Mouse (Mus musculus) bone marrow, adult 2 months (tissue): ENCODE measurements around the gene Morf4l2. TPM values are rescaled to one million over a fixed set of nuclear protein-coding genes. Genes with fewer than 3 reads are reported as not detected.
"Not testable (repeated sequence)": the region's sequence is repeated elsewhere in the genome, so short reads cannot be mapped to it uniquely, and the experiment has no call there.

Experiments used
- H3K27ac ChIP-seq: fragments of 200-500 bp; 2 replicates; pipeline ENCODE4 v1.5.1; 2012; ENCODE audit warnings: low read depth, mild to moderate bottlenecking, control low read depth, inconsistent platforms, low read length; ENCODE audit not compliant: control insufficient read depth, poor library complexity, insufficient read depth
- H3K4me1 ChIP-seq: fragments of 200-500 bp; 2 replicates; pipeline ENCODE4 v1.6.1; 2011; ENCODE audit warnings: low read length; ENCODE audit not compliant: control insufficient read depth, insufficient read depth
- H3K4me3 ChIP-seq: fragments of 200-500 bp; replicated peaks from 2 replicates; pipeline ENCODE3; 2011; ENCODE audit warnings: mild to moderate bottlenecking, low read depth, low read length, control low read depth; ENCODE audit not compliant: control insufficient read depth
- CTCF ChIP-seq: fragments of 200-500 bp; IDR thresholded peaks from 2 replicates; pipeline ENCODE4 v1.5.1; 2011; ENCODE audit warnings: low read length, control low read depth; ENCODE audit not compliant: control insufficient read depth, insufficient read depth
- POLR2A ChIP-seq: fragments of 200-500 bp; IDR thresholded peaks from 2 replicates; pipeline ENCODE4 v1.6.1; 2011; ENCODE audit warnings: low read depth, mild to moderate bottlenecking, control low read depth, low read length, borderline replicate concordance; ENCODE audit not compliant: control insufficient read depth
- WGBS: fragments of 180-500 bp; shearing (Covaris S2); methylation state at CpG from one replicate; pipeline ENCODE4 v1.1.7; 2018; 5-methylcytosine and 5-hydroxymethylcytosine counted together
- polyA plus RNA-seq: library from polyadenylated mRNA; stranded (reverse); fragments of >200 nt; gene quantifications from 2 replicates; pipeline ENCODE4 v1.2.4, GENCODE M21; 2011; ENCODE audit warnings: low replicate concordance; ENCODE audit not compliant: missing spikeins, insufficient read depth, insufficient read length

Morf4l2 gene
- polyA plus RNA-seq, 1 experiment = 155 TPM

- WGBS = 53% methylated on average over 14 of the region's 14 CpGs
- TF ChIP-seq CTCF (no peak), POLR2A (no peak)
- H3K4me1 ChIP-seq = no peaks in the 10 kb centered on the region; the same call in 1 of the 2 replicates
- H3K4me3 ChIP-seq = no peak overlapping the region
- H3K27ac ChIP-seq = no peak overlapping the region
Measured at GRCm38 (mm10) chrX:136708782-136709181, 34.7 kb downstream of the Morf4l2 start.

- H3K4me3 ChIP-seq = peak overlapping the region; percentile 58
- H3K4me1 ChIP-seq = no peaks in the 10 kb centered on the region; the same call in 1 of the 2 replicates
- WGBS = 14% methylated on average over 18 of the region's 18 CpGs
- no peak for TF ChIP-seq POLR2A
- TF ChIP-seq CTCF = no peak
- no peak overlapping the region for H3K27ac ChIP-seq
Measured at GRCm38 (mm10) chrX:136708168-136708681, 35.3 kb downstream of the Morf4l2 start.

- Histone ChIP-seq H3K27ac (no peak within 1 kb of the TSS), H3K4me3 (peak within 1 kb of the TSS; percentile 58), H3K4me1 (no peaks in the 10 kb centered on the region; the same call in 1 of the 2 replicates)
- TF ChIP-seq POLR2A (no peak), CTCF (no peak)
- 15% methylated on average over 15 of the region's 15 CpGs for WGBS
Measured at GRCm38 (mm10) chrX:136707446-136708167, 35.9 kb downstream of the Morf4l2 start, which contains the start of gene Tceal1. TSS of gene Tceal1 (plus strand) at chrX:136707982.

- Histone ChIP-seq H3K4me1 (no peaks in the 10 kb centered on the region), H3K27ac (no peak overlapping the region), H3K4me3 (no peak overlapping the region)
- no peak for TF ChIP-seq CTCF
- no peak for TF ChIP-seq POLR2A
- WGBS = 77% methylated on average over 5 of the region's 5 CpGs
Measured at GRCm38 (mm10) chrX:136693196-136693595, 50.3 kb downstream of the Morf4l2 start.

GRCm38 (mm10) chrX:136692294-136692675 is 51.2 kb downstream of the Morf4l2 start:
- H3K27ac ChIP-seq = no peak overlapping the region
- no peaks in the 10 kb centered on the region for H3K4me1 ChIP-seq
- 78% methylated on average over 4 of the region's 4 CpGs for WGBS
- no peak overlapping the region for H3K4me3 ChIP-seq
- TF ChIP-seq POLR2A (no peak), CTCF (no peak)

- not testable (repeated sequence) for H3K27ac ChIP-seq, H3K4me1 ChIP-seq, H3K4me3 ChIP-seq
- WGBS = 65% methylated on average over 3 of the region's 3 CpGs
Measured at GRCm38 (mm10) chrX:136691606-136692293, 51.7 kb downstream of the Morf4l2 start.

Other genes with a start within 250 kb of the Morf4l2 start
- not detected in 2 replicates for gene Kir3dl1, start 225.7 kb downstream of the Morf4l2 start, polyA plus RNA-seq
- gene Kir3dl2, start 199.6 kb downstream of the Morf4l2 start, polyA plus RNA-seq = not detected in 2 replicates
- 3.1 TPM in 1 of 2 replicates, not detected in the other for gene Tceal3, start 152.8 kb downstream of the Morf4l2 start, polyA plus RNA-seq
- gene Tceal1, start 35.7 kb downstream of the Morf4l2 start, polyA plus RNA-seq = 0.52 and 0.68 TPM in 2 replicates
- not detected in 2 replicates for gene Glra4, start 36.5 kb upstream of the Morf4l2 start, polyA plus RNA-seq
- 1.1 and 4.0 TPM in 2 replicates for gene Plp1, start 79.0 kb upstream of the Morf4l2 start, polyA plus RNA-seq
- not detected in 2 replicates for gene Rab9b, start 125.1 kb upstream of the Morf4l2 start, polyA plus RNA-seq
- not detected in 2 replicates for gene H2bfm, start 183.6 kb upstream of the Morf4l2 start, polyA plus RNA-seq
- 5.4 TPM in 1 of 2 replicates, not detected in the other for gene Tmsb15b2, start 231.8 kb upstream of the Morf4l2 start, polyA plus RNA-seq
- gene Tmsb15l, start 233.2 kb upstream of the Morf4l2 start, polyA plus RNA-seq = not detected in 2 replicates
- gene Tmsb15b1, start 233.2 kb upstream of the Morf4l2 start, polyA plus RNA-seq = 9.3 TPM in 1 of 2 replicates, not detected in the other
- 1.3 TPM in 1 of 2 replicates, not detected in the other for gene Zcchc18, start 249.5 kb upstream of the Morf4l2 start, polyA plus RNA-seq